Mouse (Mus musculus): Measurements from ENCODE around the gene Khk. TPM values are rescaled to one million over a fixed set of nuclear protein-coding genes. Genes with fewer than 3 reads are reported as not detected.

Gene Khk
- polyA plus RNA-seq, 1 experiment from 2014 or later: 17.4 TPM

DNA sequence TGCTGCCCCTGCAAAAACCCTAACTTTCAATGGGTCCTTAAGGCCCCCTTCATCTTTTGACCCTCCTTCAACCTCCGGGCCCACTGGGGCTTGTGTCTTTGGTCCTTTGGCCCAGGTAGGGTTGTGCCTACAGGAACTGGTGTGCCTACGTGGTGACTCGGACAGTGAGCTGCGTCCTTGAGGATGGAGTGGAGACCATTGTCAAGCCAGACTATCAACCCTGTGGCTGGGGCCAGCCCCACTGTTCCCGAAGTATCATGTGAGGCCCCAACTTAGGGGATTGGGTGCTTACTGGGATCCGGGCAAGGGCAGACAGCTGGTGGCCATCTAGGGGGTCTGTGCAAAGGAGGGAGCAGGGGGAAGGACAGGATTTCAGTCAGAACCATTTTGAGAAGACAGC is 6.4 kb upstream of the Khk start:
- Histone ChIP-seq H3K9ac (peak overlapping the region; percentile 88), H3K27ac (peak overlapping the region; percentile 99), H3K9me3 (no peaks in the 10 kb centered on the region), H3K27me3 (no peaks in the 10 kb centered on the region), H3K4me3 (peak overlapping the region; percentile 68), H3K36me3 (peaks cover 33% of the 10 kb centered on the region), H3K4me1 (peaks cover 87% of the 10 kb centered on the region), H3K4me2 (peak overlapping the region; percentile 95)
- 33% methylated on average over 6 of the region's 6 CpGs for WGBS
- no peak for ATAC-seq (ENCODE audit: insufficient number of reproducible peaks, insufficient read depth, low FRiP score, low TSS enrichment, low read depth)

- Histone ChIP-seq H3K4me3 (peak overlapping the region; percentile 68), H3K4me1 (peaks cover 88% of the 10 kb centered on the region)
- WGBS: 32% methylated on average over 9 of the region's 9 CpGs
Observed at GRCm38 (mm10) chr5:30915456-30915855, 5.8 kb upstream of the Khk start.

DNA sequence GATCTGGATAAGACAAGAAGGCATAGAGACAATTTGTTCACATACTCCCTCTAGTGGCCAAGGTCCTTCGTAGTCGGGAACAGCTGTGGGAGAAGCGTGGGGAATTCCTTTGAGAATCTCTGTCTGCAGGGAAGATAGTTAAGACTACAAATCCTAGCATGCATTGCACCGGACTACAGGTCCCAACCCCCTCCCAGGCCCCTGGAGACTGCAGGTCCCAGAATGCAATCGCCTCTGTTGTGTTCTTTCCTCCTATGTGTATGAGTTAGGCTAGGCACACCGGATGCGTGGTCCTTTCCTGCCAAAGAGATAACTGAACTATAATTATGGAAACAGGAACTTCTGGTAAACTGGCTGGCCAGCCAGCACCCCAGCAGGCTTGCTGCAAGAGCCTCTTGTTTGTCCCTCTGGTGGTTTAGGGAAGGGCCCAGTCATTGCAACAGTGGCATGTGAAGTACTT is 5.2 kb upstream of the Khk start:
- H3K36me3 ChIP-seq: peaks cover 45% of the 10 kb centered on the region
- peak overlapping the region; percentile 95 for H3K4me2 ChIP-seq
- H3K4me3 ChIP-seq: peak overlapping the region; percentile 68
- no peaks in the 10 kb centered on the region for H3K9me3 ChIP-seq
- H3K27ac ChIP-seq: peak overlapping the region; percentile 99
- H3K27me3 ChIP-seq: no peaks in the 10 kb centered on the region
- H3K4me1 ChIP-seq: peaks cover 88% of the 10 kb centered on the region
- ATAC-seq (ENCODE audit: insufficient number of reproducible peaks, insufficient read depth, low FRiP score, low TSS enrichment, low read depth): peak; percentile 52
- WGBS: 2% methylated on average over 7 of the region's 7 CpGs
- H3K9ac ChIP-seq: peak overlapping the region; percentile 88

More at GRCm38 (mm10) chr5:30915456-30915855, 5.8 kb upstream of the Khk start:
- Histone ChIP-seq H3K9ac (peak overlapping the region; percentile 88), H3K4me2 (peak overlapping the region; percentile 95), H3K27ac (peak overlapping the region; percentile 99), H3K36me3 (peaks cover 39% of the 10 kb centered on the region), H3K27me3 (no peaks in the 10 kb centered on the region), H3K9me3 (no peaks in the 10 kb centered on the region)
- no peak for ATAC-seq (ENCODE audit: insufficient number of reproducible peaks, insufficient read depth, low FRiP score, low TSS enrichment, low read depth)

DNA sequence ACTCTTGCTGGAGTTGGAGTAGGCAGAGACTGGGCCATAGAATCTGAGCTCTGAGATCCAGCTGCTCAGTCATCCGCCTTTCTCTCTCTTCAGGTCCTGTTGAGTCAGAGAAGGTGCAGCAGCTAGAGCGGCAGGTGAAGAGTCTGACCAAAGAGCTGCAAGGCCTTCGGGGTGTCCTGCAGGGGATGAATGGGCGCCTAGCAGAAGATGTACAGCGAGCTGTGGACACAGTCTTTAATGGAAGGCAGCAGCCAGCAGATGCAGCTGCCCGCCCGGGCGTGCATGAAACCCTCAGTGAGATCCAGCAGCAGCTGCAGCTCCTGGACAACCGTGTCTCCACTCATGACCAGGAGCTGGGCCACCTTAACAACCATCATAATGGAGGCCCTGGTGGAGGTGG is 4.4 kb upstream of the Khk start:
- Histone ChIP-seq H3K4me2 (no peak overlapping the region), H3K27me3 (no peaks in the 10 kb centered on the region), H3K27ac (no peak overlapping the region; the same call in 1 of the 2 replicates), H3K9me3 (no peaks in the 10 kb centered on the region), H3K9ac (peak overlapping the region; percentile 4; the same call in 1 of the 2 replicates), H3K4me1 (peaks cover 86% of the 10 kb centered on the region), H3K36me3 (peaks cover 47% of the 10 kb centered on the region), H3K4me3 (no peak overlapping the region)
- WGBS: 93% methylated on average over 9 of the region's 9 CpGs
- no peak for ATAC-seq (ENCODE audit: insufficient number of reproducible peaks, insufficient read depth, low FRiP score, low TSS enrichment, low read depth)

- Histone ChIP-seq H3K27ac (no peak overlapping the region), H3K9ac (0 out of 2 replicates have a peak overlapping the region, but pooled peaks have one; percentile 4), H3K36me3 (peaks cover 47% of the 10 kb centered on the region), H3K4me2 (no peak overlapping the region), H3K9me3 (no peaks in the 10 kb centered on the region), H3K27me3 (no peaks in the 10 kb centered on the region), H3K4me3 (no peak overlapping the region), H3K4me1 (peaks cover 87% of the 10 kb centered on the region)
- ATAC-seq (ENCODE audit: insufficient number of reproducible peaks, insufficient read depth, low FRiP score, low TSS enrichment, low read depth): no peak
- 88% methylated on average over 11 of the region's 11 CpGs for whole genome bisulfite sequencing
Observed at GRCm38 (mm10) chr5:30917348-30917747, 3.9 kb upstream of the Khk start.

- H3K4me1 ChIP-seq: peaks cover 87% of the 10 kb centered on the region
- peak overlapping the region; percentile 36 for H3K9ac ChIP-seq
- H3K4me3 ChIP-seq: no peak overlapping the region
- 88% methylated on average over 31 of the region's 31 CpGs for WGBS
- H3K9me3 ChIP-seq: no peaks in the 10 kb centered on the region
- H3K36me3 ChIP-seq: peaks cover 47% of the 10 kb centered on the region
- H3K27ac ChIP-seq: 0 out of 2 replicates have a peak overlapping the region, but pooled peaks have one; percentile 39
- no peaks in the 10 kb centered on the region for H3K27me3 ChIP-seq
- H3K4me2 ChIP-seq: no peak overlapping the region
- no peak for ATAC-seq (ENCODE audit: insufficient number of reproducible peaks, insufficient read depth, low FRiP score, low TSS enrichment, low read depth)
Observed at GRCm38 (mm10) chr5:30917891-30918670, 3.1 kb upstream of the Khk start.

DNA sequence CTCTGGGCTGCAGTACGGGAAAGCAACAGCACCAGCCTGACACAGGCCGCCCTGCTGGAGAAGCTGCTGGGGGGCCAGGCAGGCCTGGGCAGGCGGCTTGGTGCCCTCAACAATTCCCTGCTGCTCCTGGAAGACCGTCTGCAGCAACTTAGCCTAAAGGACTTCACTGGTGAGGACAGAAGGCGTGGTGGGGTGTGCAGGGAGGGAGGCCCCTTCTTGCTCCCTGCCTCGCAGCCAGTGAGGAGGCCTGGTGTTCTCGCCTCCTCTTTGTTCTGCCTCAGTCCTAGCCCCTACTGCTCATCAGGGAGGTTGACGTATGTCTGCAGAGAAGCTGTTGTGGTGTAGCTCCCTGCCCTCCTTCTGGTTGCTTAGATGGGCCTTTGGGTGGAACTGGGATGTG is 2.5 kb upstream of the Khk start:
- Histone ChIP-seq H3K27me3 (no peaks in the 10 kb centered on the region), H3K4me2 (no peak overlapping the region), H3K4me1 (peaks cover 84% of the 10 kb centered on the region), H3K9me3 (no peaks in the 10 kb centered on the region), H3K36me3 (peaks cover 47% of the 10 kb centered on the region), H3K27ac (peak overlapping the region; percentile 39; the same call in 1 of the 2 replicates), H3K4me3 (no peak overlapping the region), H3K9ac (peak overlapping the region; percentile 36)
- 75% methylated on average over 8 of the region's 8 CpGs for WGBS
- no peak for ATAC-seq (ENCODE audit: insufficient number of reproducible peaks, insufficient read depth, low FRiP score, low TSS enrichment, low read depth)

DNA sequence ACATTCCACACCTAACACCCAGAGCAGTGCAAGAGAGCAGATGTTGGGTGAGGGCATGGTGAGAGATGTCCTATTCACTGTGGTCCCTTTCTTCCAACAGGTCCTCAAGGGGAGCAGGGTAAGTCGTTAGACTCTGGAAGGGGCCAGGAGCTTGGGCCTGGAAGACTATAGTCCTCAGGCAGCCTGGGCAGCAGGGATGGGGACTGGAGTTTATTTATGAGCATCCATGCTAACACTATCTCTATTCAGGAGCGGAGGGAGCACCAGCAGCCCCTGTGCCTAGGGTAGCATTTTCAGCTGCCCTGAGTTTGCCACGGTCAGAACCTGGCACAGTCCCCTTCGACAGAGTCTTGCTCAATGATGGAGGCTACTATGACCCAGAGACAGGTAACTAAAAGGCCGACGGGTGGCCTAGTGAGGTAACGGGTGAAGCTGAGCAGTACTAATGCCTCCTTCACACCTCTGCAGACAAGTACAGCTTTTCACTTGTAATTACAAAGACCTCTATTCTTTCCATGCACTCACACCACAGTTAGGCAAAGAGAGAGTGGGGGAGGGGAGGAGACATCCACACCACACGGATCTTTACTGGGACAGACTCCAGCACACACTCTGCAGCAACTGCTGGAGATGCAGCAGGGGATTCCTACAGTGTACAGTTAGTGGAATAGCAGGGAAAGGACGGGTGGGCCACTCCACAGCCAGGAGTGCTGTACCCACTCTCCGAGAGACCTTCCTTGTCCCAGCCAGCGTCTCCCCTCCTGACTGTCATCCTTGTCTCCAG is 1.2 kb upstream of the Khk start:
- no peak overlapping the region for H3K4me2 ChIP-seq
- no peak overlapping the region for H3K27ac ChIP-seq
- ATAC-seq (ENCODE audit: insufficient number of reproducible peaks, insufficient read depth, low FRiP score, low TSS enrichment, low read depth): no peak
- 0 out of 2 replicates have a peak overlapping the region, but pooled peaks have one; percentile 17 for H3K9ac ChIP-seq
- no peaks in the 10 kb centered on the region for H3K27me3 ChIP-seq
- peaks cover 73% of the 10 kb centered on the region for H3K4me1 ChIP-seq
- no peak overlapping the region for H3K4me3 ChIP-seq
- WGBS: 66% methylated on average over 11 of the region's 11 CpGs
- peaks cover 47% of the 10 kb centered on the region for H3K36me3 ChIP-seq
- no peaks in the 10 kb centered on the region for H3K9me3 ChIP-seq

DNA sequence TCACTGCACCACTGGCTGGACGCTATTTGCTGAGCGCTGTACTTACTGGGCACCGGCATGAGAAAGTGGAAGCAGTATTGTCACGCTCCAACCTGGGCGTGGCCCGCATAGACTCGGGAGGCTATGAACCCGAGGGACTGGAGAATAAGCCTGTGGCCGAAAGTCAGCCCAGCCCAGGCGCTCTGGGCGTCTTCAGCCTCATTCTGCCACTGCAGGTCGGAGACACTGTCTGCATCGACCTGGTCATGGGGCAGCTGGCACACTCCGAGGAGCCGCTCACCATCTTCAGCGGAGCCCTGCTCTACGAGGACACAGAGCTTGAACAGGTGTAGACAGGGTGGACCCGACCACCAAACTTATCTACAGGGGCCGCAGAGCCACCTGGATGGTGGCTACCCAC is 610 bp upstream of the Khk start:
- 68% methylated on average over 19 of the region's 19 CpGs for WGBS
- Histone ChIP-seq H3K9me3 (no peaks in the 10 kb centered on the region), H3K27ac (no peak overlapping the region), H3K4me1 (peaks cover 68% of the 10 kb centered on the region), H3K4me3 (no peak overlapping the region), H3K36me3 (peaks cover 51% of the 10 kb centered on the region), H3K4me2 (peak overlapping the region; percentile 76; the same call in 1 of the 2 replicates), H3K9ac (0 out of 2 replicates have a peak overlapping the region, but pooled peaks have one; percentile 17), H3K27me3 (no peaks in the 10 kb centered on the region)
- no peak for ATAC-seq (ENCODE audit: insufficient number of reproducible peaks, insufficient read depth, low FRiP score, low TSS enrichment, low read depth)

- Histone ChIP-seq H3K4me2 (peak overlapping the region; percentile 76), H3K9ac (peak overlapping the region; percentile 74; the same call in 1 of the 2 replicates), H3K27ac (no peak overlapping the region), H3K27me3 (no peaks in the 10 kb centered on the region), H3K4me3 (no peak overlapping the region), H3K4me1 (peaks cover 52% of the 10 kb centered on the region), H3K36me3 (peaks cover 39% of the 10 kb centered on the region), H3K9me3 (no peaks in the 10 kb centered on the region)
- WGBS: 76% methylated on average over 10 of the region's 10 CpGs
- ATAC-seq (ENCODE audit: insufficient number of reproducible peaks, insufficient read depth, low FRiP score, low TSS enrichment, low read depth): no peak
Observed at GRCm38 (mm10) chr5:30922581-30923041, 1.4 kb downstream of the Khk start.

DNA sequence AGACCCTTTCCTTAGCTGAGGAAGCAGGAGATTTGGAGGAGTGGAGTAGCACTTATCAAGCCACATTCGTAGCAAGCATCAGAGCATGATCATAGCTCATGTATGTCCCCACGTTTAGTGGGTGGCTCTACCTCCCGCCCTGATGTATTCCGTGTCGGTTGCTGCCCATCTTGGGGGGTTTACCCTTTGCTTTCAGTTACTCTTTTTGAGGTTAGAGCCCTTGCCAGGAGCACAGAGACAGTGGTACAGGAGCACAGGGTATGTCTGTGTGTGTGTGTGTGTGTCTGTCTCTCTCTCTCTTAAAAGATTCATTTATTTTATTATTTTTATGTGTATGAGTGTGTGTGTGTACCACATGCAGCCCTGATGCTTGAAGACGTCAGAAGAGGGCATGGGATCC is 1.9 kb downstream of the Khk start:
- ATAC-seq (ENCODE audit: insufficient number of reproducible peaks, insufficient read depth, low FRiP score, low TSS enrichment, low read depth): no peak
- no peak overlapping the region for H3K27ac ChIP-seq
- H3K9me3 ChIP-seq: no peaks in the 10 kb centered on the region
- no peak overlapping the region for H3K9ac ChIP-seq
- peaks cover 34% of the 10 kb centered on the region for H3K36me3 ChIP-seq
- no peak overlapping the region for H3K4me3 ChIP-seq
- H3K27me3 ChIP-seq: no peaks in the 10 kb centered on the region
- WGBS: 89% methylated on average over 6 of the region's 6 CpGs
- H3K4me1 ChIP-seq: peaks cover 52% of the 10 kb centered on the region
- no peak overlapping the region for H3K4me2 ChIP-seq
